Mouse (Mus musculus): Measurements from ENCODE around the gene Gpr26. TPM values are rescaled to one million over a fixed set of nuclear protein-coding genes. Genes with fewer than 3 reads are reported as not detected.

Gene Gpr26
- not detected in 2 replicates for polyA plus RNA-seq (2012; ENCODE audit: insufficient read depth, insufficient read length, missing spikeins)

- Histone ChIP-seq H3K4me3 (ENCODE audit: insufficient read depth, low read depth, low read length) (no peak within 1 kb of the TSS), H3K4me1 (ENCODE audit: control insufficient read depth, insufficient read depth, insufficient read length, low read length) (no peaks in the 10 kb centered on the region), H3K27ac (replicated peaks; ENCODE audit: low read depth, low read length) (no peak within 1 kb of the TSS)
Measured at GRCm38 (mm10) chr7:131966023-131966915, at the start of gene Gpr26. TSS of gene Gpr26 (plus strand) at chr7:131966460.

GRCm38 (mm10) chr7:131917384-131917783 lies 48.9 kb upstream of the Gpr26 start:
- Histone ChIP-seq H3K4me3 (ENCODE audit: insufficient read depth, low read depth, low read length) (no peak overlapping the region), H3K27ac (replicated peaks; ENCODE audit: low read depth, low read length) (no peak overlapping the region)

GRCm38 (mm10) chr7:131927288-131928050 lies 38.8 kb upstream of the Gpr26 start:
- H3K4me3 ChIP-seq (ENCODE audit: insufficient read depth, low read depth, low read length): no peak overlapping the region
- H3K4me1 ChIP-seq (ENCODE audit: control insufficient read depth, insufficient read depth, insufficient read length, low read length): no peaks in the 10 kb centered on the region
- H3K27ac ChIP-seq (replicated peaks; ENCODE audit: low read depth, low read length): no peak overlapping the region

More at GRCm38 (mm10) chr7:131917384-131917783, 48.9 kb upstream of the Gpr26 start:
- H3K4me1 ChIP-seq (ENCODE audit: control insufficient read depth, insufficient read depth, insufficient read length, low read length): no peaks in the 10 kb centered on the region

GRCm38 (mm10) chr7:131937611-131938010 lies 28.6 kb upstream of the Gpr26 start:
- Histone ChIP-seq H3K4me1 (ENCODE audit: control insufficient read depth, insufficient read depth, insufficient read length, low read length) (no peaks in the 10 kb centered on the region), H3K4me3 (ENCODE audit: insufficient read depth, low read depth, low read length) (no peak overlapping the region), H3K27ac (replicated peaks; ENCODE audit: low read depth, low read length) (no peak overlapping the region)

GRCm38 (mm10) chr7:131951131-131951530 lies 15.1 kb upstream of the Gpr26 start:
- Histone ChIP-seq H3K4me1 (ENCODE audit: control insufficient read depth, insufficient read depth, insufficient read length, low read length) (no peaks in the 10 kb centered on the region), H3K4me3 (ENCODE audit: insufficient read depth, low read depth, low read length) (no peak overlapping the region), H3K27ac (replicated peaks; ENCODE audit: low read depth, low read length) (no peak overlapping the region)

GRCm38 (mm10) chr7:131953402-131953801 lies 12.9 kb upstream of the Gpr26 start:
- H3K4me1 ChIP-seq (ENCODE audit: control insufficient read depth, insufficient read depth, insufficient read length, low read length): no peaks in the 10 kb centered on the region
- no peak overlapping the region for H3K4me3 ChIP-seq (ENCODE audit: insufficient read depth, low read depth, low read length)
- no peak overlapping the region for H3K27ac ChIP-seq (replicated peaks; ENCODE audit: low read depth, low read length)

GRCm38 (mm10) chr7:131958705-131959104 lies 7.6 kb upstream of the Gpr26 start:
- no peak overlapping the region for H3K4me3 ChIP-seq (ENCODE audit: insufficient read depth, low read depth, low read length)
- H3K27ac ChIP-seq (replicated peaks; ENCODE audit: low read depth, low read length): no peak overlapping the region
- no peaks in the 10 kb centered on the region for H3K4me1 ChIP-seq (ENCODE audit: control insufficient read depth, insufficient read depth, insufficient read length, low read length)

GRCm38 (mm10) chr7:131960551-131960950 lies 5.7 kb upstream of the Gpr26 start:
- Histone ChIP-seq H3K4me1 (ENCODE audit: control insufficient read depth, insufficient read depth, insufficient read length, low read length) (no peaks in the 10 kb centered on the region), H3K27ac (replicated peaks; ENCODE audit: low read depth, low read length) (no peak overlapping the region), H3K4me3 (ENCODE audit: insufficient read depth, low read depth, low read length) (no peak overlapping the region)

GRCm38 (mm10) chr7:131966916-131967494 lies 745 bp downstream of the Gpr26 start:
- Histone ChIP-seq H3K4me1 (ENCODE audit: control insufficient read depth, insufficient read depth, insufficient read length, low read length) (no peaks in the 10 kb centered on the region), H3K27ac (replicated peaks; ENCODE audit: low read depth, low read length) (no peak overlapping the region), H3K4me3 (ENCODE audit: insufficient read depth, low read depth, low read length) (no peak overlapping the region)

GRCm38 (mm10) chr7:131970255-131970654 lies 4.0 kb downstream of the Gpr26 start:
- no peaks in the 10 kb centered on the region for H3K4me1 ChIP-seq (ENCODE audit: control insufficient read depth, insufficient read depth, insufficient read length, low read length)
- no peak overlapping the region for H3K4me3 ChIP-seq (ENCODE audit: insufficient read depth, low read depth, low read length)
- H3K27ac ChIP-seq (replicated peaks; ENCODE audit: low read depth, low read length): no peak overlapping the region

- H3K4me1 ChIP-seq (ENCODE audit: control insufficient read depth, insufficient read depth, insufficient read length, low read length): no peaks in the 10 kb centered on the region
- H3K27ac ChIP-seq (replicated peaks; ENCODE audit: low read depth, low read length): no peak overlapping the region
- no peak overlapping the region for H3K4me3 ChIP-seq (ENCODE audit: insufficient read depth, low read depth, low read length)
Measured at GRCm38 (mm10) chr7:131975867-131976266, 9.6 kb downstream of the Gpr26 start.

- Histone ChIP-seq H3K4me1 (ENCODE audit: control insufficient read depth, insufficient read depth, insufficient read length, low read length) (no peaks in the 10 kb centered on the region), H3K4me3 (ENCODE audit: insufficient read depth, low read depth, low read length) (no peak overlapping the region)
Measured at GRCm38 (mm10) chr7:131978609-131979008, 12.3 kb downstream of the Gpr26 start.

GRCm38 (mm10) chr7:131989056-131989455 lies 22.8 kb downstream of the Gpr26 start:
- Histone ChIP-seq H3K27ac (replicated peaks; ENCODE audit: low read depth, low read length) (no peak overlapping the region), H3K4me3 (ENCODE audit: insufficient read depth, low read depth, low read length) (no peak overlapping the region), H3K4me1 (ENCODE audit: control insufficient read depth, insufficient read depth, insufficient read length, low read length) (no peaks in the 10 kb centered on the region)

More at GRCm38 (mm10) chr7:131978609-131979008, 12.3 kb downstream of the Gpr26 start:
- no peak overlapping the region for H3K27ac ChIP-seq (replicated peaks; ENCODE audit: low read depth, low read length)

- Histone ChIP-seq H3K4me1 (ENCODE audit: control insufficient read depth, insufficient read depth, insufficient read length, low read length) (no peaks in the 10 kb centered on the region), H3K4me3 (ENCODE audit: insufficient read depth, low read depth, low read length) (no peak overlapping the region), H3K27ac (replicated peaks; ENCODE audit: low read depth, low read length) (no peak overlapping the region)
Measured at GRCm38 (mm10) chr7:131992226-131992625, 26.0 kb downstream of the Gpr26 start.

- Histone ChIP-seq H3K4me1 (ENCODE audit: control insufficient read depth, insufficient read depth, insufficient read length, low read length) (no peaks in the 10 kb centered on the region), H3K4me3 (ENCODE audit: insufficient read depth, low read depth, low read length) (no peak overlapping the region), H3K27ac (replicated peaks; ENCODE audit: low read depth, low read length) (no peak overlapping the region)
Measured at GRCm38 (mm10) chr7:131992873-131993272, 26.6 kb downstream of the Gpr26 start.
